Mouse (Mus musculus): Measurements from ENCODE around the gene Usp38. TPM values are rescaled to one million over a fixed set of nuclear protein-coding genes. Genes with fewer than 3 reads are reported as not detected.
A peak's percentile ranks its signal among the peaks of the same experiment; 100 is the strongest.

Gene Usp38
- total RNA-seq, 1 experiment from 2014 or later: 44.5 TPM

GRCm38 (mm10) chr8:80969423-80969822 is 45.3 kb downstream of the Usp38 start:
- ATAC-seq (replicated peaks; ENCODE audit: insufficient number of reproducible peaks, low FRiP score, low TSS enrichment, poor library complexity, severe bottlenecking): no peak

- ATAC-seq (replicated peaks; ENCODE audit: insufficient number of reproducible peaks, low FRiP score, low TSS enrichment, poor library complexity, severe bottlenecking): no peak
Measured at GRCm38 (mm10) chr8:80963095-80963494, 51.6 kb downstream of the Usp38 start.

GRCm38 (mm10) chr8:80962592-80962983 is 52.1 kb downstream of the Usp38 start:
- ATAC-seq (replicated peaks; ENCODE audit: insufficient number of reproducible peaks, low FRiP score, low TSS enrichment, poor library complexity, severe bottlenecking): no peak

GRCm38 (mm10) chr8:80961937-80962591 is 52.7 kb downstream of the Usp38 start:
- ATAC-seq (replicated peaks; ENCODE audit: insufficient number of reproducible peaks, low FRiP score, low TSS enrichment, poor library complexity, severe bottlenecking): no peak

- ATAC-seq (replicated peaks; ENCODE audit: insufficient number of reproducible peaks, low FRiP score, low TSS enrichment, poor library complexity, severe bottlenecking): no peak
Measured at GRCm38 (mm10) chr8:80961070-80961609, 53.6 kb downstream of the Usp38 start.

GRCm38 (mm10) chr8:80959588-80960268 is 55.0 kb downstream of the Usp38 start:
- ATAC-seq (replicated peaks; ENCODE audit: insufficient number of reproducible peaks, low FRiP score, low TSS enrichment, poor library complexity, severe bottlenecking): no peak

- ATAC-seq (replicated peaks; ENCODE audit: insufficient number of reproducible peaks, low FRiP score, low TSS enrichment, poor library complexity, severe bottlenecking): no peak
Measured at GRCm38 (mm10) chr8:80957776-80958175, 57.0 kb downstream of the Usp38 start.

- no peak for ATAC-seq (replicated peaks; ENCODE audit: insufficient number of reproducible peaks, low FRiP score, low TSS enrichment, poor library complexity, severe bottlenecking)
Measured at GRCm38 (mm10) chr8:80952973-80953372, 61.8 kb downstream of the Usp38 start.

- ATAC-seq (replicated peaks; ENCODE audit: insufficient number of reproducible peaks, low FRiP score, low TSS enrichment, poor library complexity, severe bottlenecking): no peak
Measured at GRCm38 (mm10) chr8:80952235-80952915, 62.4 kb downstream of the Usp38 start.

GRCm38 (mm10) chr8:80948405-80949183 is 66.1 kb downstream of the Usp38 start:
- peak; percentile 67 for ATAC-seq (replicated peaks; ENCODE audit: insufficient number of reproducible peaks, low FRiP score, low TSS enrichment, poor library complexity, severe bottlenecking)

GRCm38 (mm10) chr8:80943742-80944141 is 71.0 kb downstream of the Usp38 start:
- peak; percentile 84 for ATAC-seq (replicated peaks; ENCODE audit: insufficient number of reproducible peaks, low FRiP score, low TSS enrichment, poor library complexity, severe bottlenecking)

- ATAC-seq (replicated peaks; ENCODE audit: insufficient number of reproducible peaks, low FRiP score, low TSS enrichment, poor library complexity, severe bottlenecking): no peak
Measured at GRCm38 (mm10) chr8:80941621-80942020, 73.1 kb downstream of the Usp38 start.

GRCm38 (mm10) chr8:80937814-80938650 is 76.7 kb downstream of the Usp38 start:
- ATAC-seq (replicated peaks; ENCODE audit: insufficient number of reproducible peaks, low FRiP score, low TSS enrichment, poor library complexity, severe bottlenecking): no peak

Other genes with a start within 250 kb of the Usp38 start
- gene Gab1, start 134.4 kb downstream of the Usp38 start, total RNA-seq (2017): 0.43 to 0.49 TPM in 2 of 3 replicates, not detected in the other

All from monocyte, adult 5-6 weeks (primary cell).